Mouse (Mus musculus): ENCODE results near the gene Fam118b. TPM values are rescaled to one million over a fixed set of nuclear protein-coding genes. Genes with fewer than 3 reads are reported as not detected.

Fam118b gene
- total and polyA plus RNA-seq, 3 experiments, result 23.4 to 30.9 TPM; not detected in 1

- Histone ChIP-seq H3K9me3 (replicated peaks; ENCODE audit: insufficient read depth, low read length) (no peaks in the 10 kb centered on the region), H3K36me3 (ENCODE audit: control insufficient read depth in 1 of 2, insufficient read depth in 2 of 2, low read length in 2 of 2) (no peaks in the 10 kb centered on the region), H3K27ac (ENCODE audit: control insufficient read depth, low read depth, low read length) (no peak overlapping the region), H3K4me3 (ENCODE audit: control insufficient read depth in 1 of 2, insufficient read depth in 1 of 2, low read depth in 2 of 2, low read length in 2 of 2) (no peak overlapping the region), H3K9ac (ENCODE audit: control insufficient read depth, low read depth, low read length, poor library complexity, severe bottlenecking) (no peak overlapping the region), H3K79me2 (ENCODE audit: control insufficient read depth, insufficient read depth, low read length, poor library complexity) (no peaks in the 10 kb centered on the region), H3K27me3 (ENCODE audit: control insufficient read depth in 1 of 2, insufficient read depth in 2 of 2, low read length in 2 of 2) (no peaks in the 10 kb centered on the region; a peak in 1 of 4 replicates), H3K4me1 (ENCODE audit: control insufficient read depth in 1 of 2, insufficient read depth in 2 of 2, low read length in 2 of 2) (no peaks in the 10 kb centered on the region)
- no peak for DNase-seq (ENCODE audit: low read depth, low spot score)
- no peak for TF ChIP-seq RAD21 (IDR thresholded peaks at IDR 0.05; ENCODE audit: low read depth, low read length)
- TF ChIP-seq MEF2A (IDR thresholded peaks at IDR 0.05; ENCODE audit: extremely low read depth, insufficient replicate concordance, low read depth, low read length, poor library complexity, severe bottlenecking), result no peak
- TF ChIP-seq EP300 (IDR thresholded peaks at IDR 0.05; ENCODE audit: low read depth in 1 of 2, low read length in 2 of 2), result no peak
- TF ChIP-seq ZMIZ1 (IDR thresholded peaks at IDR 0.05; ENCODE audit: low read depth, low read length), result no peak
- no peak for TF ChIP-seq GABPA (IDR thresholded peaks at IDR 0.05; ENCODE audit: low read depth, low read length)
- TF ChIP-seq MAX (IDR thresholded peaks at IDR 0.05; ENCODE audit: low read length), result no peak
- no peak for TF ChIP-seq POLR2A (IDR thresholded peaks at IDR 0.05; ENCODE audit: control insufficient read depth in 1 of 2, insufficient read depth in 1 of 2, low read depth in 1 of 2, low read length in 2 of 2, poor library complexity in 1 of 2)
- no peak for TF ChIP-seq ZNF384 (IDR thresholded peaks at IDR 0.05; ENCODE audit: low read depth, low read length)
- TF ChIP-seq TBP (IDR thresholded peaks at IDR 0.05; ENCODE audit: low read depth, low read length), result no peak
- TF ChIP-seq UBTF (IDR thresholded peaks at IDR 0.05; ENCODE audit: borderline replicate concordance, insufficient read depth, low read depth, low read length), result no peak
- no peak for TF ChIP-seq USF2 (IDR thresholded peaks at IDR 0.05; ENCODE audit: borderline replicate concordance in 1 of 2, insufficient read depth in 1 of 2, low read depth in 1 of 2, low read length in 2 of 2)
- no peak for TF ChIP-seq ZC3H11A (IDR thresholded peaks at IDR 0.05; ENCODE audit: low read depth, low read length)
- TF ChIP-seq MAFK (IDR thresholded peaks at IDR 0.05; ENCODE audit: borderline replicate concordance, low read depth, low read length), result no peak
- no peak for TF ChIP-seq ZKSCAN1 (IDR thresholded peaks at IDR 0.05; ENCODE audit: low read depth, low read length)
- TF ChIP-seq CHD1 (IDR thresholded peaks at IDR 0.05; ENCODE audit: low read depth, low read length), result no peak
- no peak for TF ChIP-seq JUND (IDR thresholded peaks at IDR 0.05; ENCODE audit: low read depth, low read length)
- TF ChIP-seq MYB (IDR thresholded peaks at IDR 0.05; ENCODE audit: low read depth, low read length), result no peak
These were observed 34.6 kb upstream of the Fam118b start for GRCm38 (mm10) chr9:35302172-35302571.

GRCm38 (mm10) chr9:35297791-35298190 is 30.2 kb upstream of the Fam118b start:
- Histone ChIP-seq H3K4me1 (ENCODE audit: control insufficient read depth in 1 of 2, insufficient read depth in 2 of 2, low read length in 2 of 2) (no peaks in the 10 kb centered on the region), H3K4me3 (ENCODE audit: control insufficient read depth in 1 of 2, insufficient read depth in 1 of 2, low read depth in 2 of 2, low read length in 2 of 2) (no peak overlapping the region), H3K79me2 (ENCODE audit: control insufficient read depth, insufficient read depth, low read length, poor library complexity) (no peaks in the 10 kb centered on the region), H3K27me3 (ENCODE audit: control insufficient read depth in 1 of 2, insufficient read depth in 2 of 2, low read length in 2 of 2) (no peaks in the 10 kb centered on the region; a peak in 2 of 4 replicates), H3K36me3 (ENCODE audit: control insufficient read depth in 1 of 2, insufficient read depth in 2 of 2, low read length in 2 of 2) (no peaks in the 10 kb centered on the region), H3K9ac (ENCODE audit: control insufficient read depth, low read depth, low read length, poor library complexity, severe bottlenecking) (no peak overlapping the region), H3K9me3 (replicated peaks; ENCODE audit: insufficient read depth, low read length) (no peaks in the 10 kb centered on the region), H3K27ac (ENCODE audit: control insufficient read depth, low read depth, low read length) (no peak overlapping the region)
- no peak for TF ChIP-seq MAZ (IDR thresholded peaks at IDR 0.05; ENCODE audit: low read depth, low read length)
- TF ChIP-seq HCFC1 (IDR thresholded peaks at IDR 0.05; ENCODE audit: low read depth, low read length), result no peak
- no peak for TF ChIP-seq POLR2AphosphoS2 (IDR thresholded peaks at IDR 0.05; ENCODE audit: low read length)
- no peak for TF ChIP-seq TAL1 (IDR thresholded peaks at IDR 0.05; ENCODE audit: low read length)
- TF ChIP-seq CHD1 (IDR thresholded peaks at IDR 0.05; ENCODE audit: low read depth, low read length), result no peak
- no peak for TF ChIP-seq EP300 (IDR thresholded peaks at IDR 0.05; ENCODE audit: low read depth in 1 of 2, low read length in 2 of 2)
- no peak for TF ChIP-seq MYC (IDR thresholded peaks at IDR 0.05; ENCODE audit: low read depth, low read length)
- no peak for TF ChIP-seq GATA1 (IDR thresholded peaks at IDR 0.05; ENCODE audit: low read depth, low read length)
- no peak for TF ChIP-seq NRF1 (IDR thresholded peaks at IDR 0.05; ENCODE audit: insufficient read depth, low read depth, low read length, poor library complexity, severe bottlenecking)
- no peak for TF ChIP-seq ZKSCAN1 (IDR thresholded peaks at IDR 0.05; ENCODE audit: low read depth, low read length)
- no peak for TF ChIP-seq TBP (IDR thresholded peaks at IDR 0.05; ENCODE audit: low read depth, low read length)
- TF ChIP-seq CHD2 (IDR thresholded peaks at IDR 0.05; ENCODE audit: low read length), result no peak
- TF ChIP-seq RCOR1 (IDR thresholded peaks at IDR 0.05; ENCODE audit: low read depth, low read length), result no peak
- no peak for TF ChIP-seq ZMIZ1 (IDR thresholded peaks at IDR 0.05; ENCODE audit: low read depth, low read length)
- TF ChIP-seq ELF1 (IDR thresholded peaks at IDR 0.05; ENCODE audit: low read depth, low read length), result no peak
- DNase-seq (ENCODE audit: low read depth, low spot score), result no peak
